Mouse (Mus musculus) hindbrain, embryonic 11.5 days (tissue): ENCODE measurements around the gene Ggnbp2. TPM values are rescaled to one million over a fixed set of nuclear protein-coding genes. Genes with fewer than 3 reads are reported as not detected.
A peak's percentile ranks its signal among the peaks of the same experiment; 100 is the strongest.

Experiments
- ATAC-seq: fragments of 200-750 bp; cut with Nextera tagmentation; 2 replicates; pipeline ENCODE4 v1.8.0; 2017; ENCODE audit warnings: mild to moderate bottlenecking, moderate TSS enrichment, moderate library complexity; ENCODE audit not compliant: low FRiP score
- DNase-seq: peaks from one replicate; pipeline ENCODE4 v3.0.0-alpha.2; 2015; ENCODE audit warnings: low spot score
- H3K27ac ChIP-seq: fragments of 300-500 bp; sonication (generic); 2 replicates; pipeline ENCODE4 v1.5.1; 2014; ENCODE audit warnings: mild to moderate bottlenecking, low read depth, low read length
- H3K27me3 ChIP-seq: fragments of 300-500 bp; sonication (generic); 2 replicates; pipeline ENCODE4 v1.6.1; 2014; ENCODE audit warnings: mild to moderate bottlenecking, low read length, moderate library complexity, mixed read lengths; ENCODE audit not compliant: control insufficient read depth, insufficient read depth
- H3K36me3 ChIP-seq: fragments of 300-500 bp; sonication (generic); 2 replicates; pipeline ENCODE4 v1.6.1; 2014; ENCODE audit warnings: mild to moderate bottlenecking, low read length, moderate library complexity, mixed read lengths; ENCODE audit not compliant: control insufficient read depth, insufficient read depth
- H3K4me1 ChIP-seq: fragments of 300-500 bp; sonication (generic); replicated peaks from 2 replicates; pipeline ENCODE4 v1.6.1; 2014; ENCODE audit warnings: low read length, mixed read lengths; ENCODE audit not compliant: control insufficient read depth, insufficient read depth
- H3K4me2 ChIP-seq: fragments of 300-500 bp; sonication (generic); replicated peaks from 2 replicates; pipeline ENCODE4 v1.6.1; 2014; ENCODE audit warnings: mild to moderate bottlenecking, low read depth, low read length
- H3K4me3 ChIP-seq: fragments of 300-500 bp; sonication (generic); 2 replicates; pipeline ENCODE4 v1.5.1; 2014; ENCODE audit warnings: low read depth, low read length
- H3K9ac ChIP-seq: fragments of 300-500 bp; sonication (generic); 2 replicates; pipeline ENCODE4 v1.6.1; 2014; ENCODE audit warnings: low read depth, low read length
- H3K9me3 ChIP-seq: fragments of 300-500 bp; sonication (generic); 2 replicates; pipeline ENCODE4 v1.6.1; 2016; ENCODE audit warnings: low read length; ENCODE audit not compliant: control insufficient read depth
- WGBS: fragments of 180-500 bp; shearing (Covaris S2); extraction: QIAGEN DNeasy Blood & Tissue Kit; methylation state at CpG from one replicate; pipeline ENCODE4 v1.1.7; 2014; 5-methylcytosine and 5-hydroxymethylcytosine counted together
- polyA plus RNA-seq: library from polyadenylated mRNA; unstranded; fragments of >200 nt; fragmentation: Nextera tagmentation; extraction: Ambion mirVana; gene quantifications from 2 replicates; pipeline ENCODE4 v1.2.1, GENCODE M21; 2014

Gene Ggnbp2
- polyA plus RNA-seq, 1 experiment from 2014 or later, result 77.3 TPM

GRCm38 (mm10) chr11:84871548-84872069, 992 bp upstream of the Ggnbp2 start:
- peak overlapping the region; percentile 98; the same call in 1 of the 2 replicates for H3K27ac ChIP-seq
- ATAC-seq, result no peak
- no peaks in the 10 kb centered on the region; the same call in 1 of the 2 replicates for H3K4me1 ChIP-seq
- DNase-seq, result no peak
- H3K9ac ChIP-seq, result no peak overlapping the region; the same call in none of the 2 replicates
- WGBS, result 86% methylated on average over 4 of the region's 4 CpGs
- no peaks in the 10 kb centered on the region for H3K36me3 ChIP-seq
- H3K27me3 ChIP-seq, result no peaks in the 10 kb centered on the region
- H3K4me2 ChIP-seq, result peak overlapping the region; percentile 70
- H3K4me3 ChIP-seq, result peak overlapping the region; percentile 95
- H3K9me3 ChIP-seq, result no peaks in the 10 kb centered on the region

GRCm38 (mm10) chr11:84871046-84871445, 429 bp upstream of the Ggnbp2 start:
- Histone ChIP-seq H3K9ac (peak overlapping the region; percentile 93), H3K27me3 (no peaks in the 10 kb centered on the region), H3K4me3 (peak overlapping the region; percentile 95), H3K36me3 (no peaks in the 10 kb centered on the region), H3K4me1 (no peaks in the 10 kb centered on the region; the same call in 1 of the 2 replicates), H3K4me2 (peak overlapping the region; percentile 70), H3K27ac (peak overlapping the region; percentile 98), H3K9me3 (no peaks in the 10 kb centered on the region)
- no peak for DNase-seq
- WGBS, result under 1% methylated on average over 10 of the region's 10 CpGs
- no peak for ATAC-seq

GRCm38 (mm10) chr11:84869537-84870232, 932 bp downstream of the Ggnbp2 start:
- WGBS, result under 1% methylated on average over 32 of the region's 61 CpGs
- Histone ChIP-seq H3K4me1 (no peaks in the 10 kb centered on the region; the same call in 1 of the 2 replicates), H3K36me3 (no peaks in the 10 kb centered on the region), H3K9ac (peak overlapping the region; percentile 91), H3K27ac (peak overlapping the region; percentile 94), H3K4me3 (peak overlapping the region; percentile 95), H3K27me3 (no peaks in the 10 kb centered on the region), H3K4me2 (peak overlapping the region; percentile 89), H3K9me3 (no peaks in the 10 kb centered on the region)
- DNase-seq, result peak; percentile 95
- peak; percentile 79 for ATAC-seq

GRCm38 (mm10) chr11:84868786-84869259, 1.8 kb downstream of the Ggnbp2 start:
- Histone ChIP-seq H3K4me1 (no peaks in the 10 kb centered on the region; the same call in 1 of the 2 replicates), H3K9me3 (no peaks in the 10 kb centered on the region), H3K36me3 (no peaks in the 10 kb centered on the region), H3K27me3 (no peaks in the 10 kb centered on the region), H3K4me2 (peak overlapping the region; percentile 89), H3K4me3 (peak overlapping the region; percentile 95), H3K9ac (peak overlapping the region; percentile 91), H3K27ac (0 out of 2 replicates have a peak overlapping the region, but pooled peaks have one; percentile 94)
- ATAC-seq, result no peak
- WGBS, result 23% methylated on average over 7 of the region's 7 CpGs
- DNase-seq, result peak; percentile 10

- 93% methylated on average over 2 of the region's 2 CpGs for WGBS
- Histone ChIP-seq H3K27ac (no peak overlapping the region), H3K4me1 (no peaks in the 10 kb centered on the region; the same call in 1 of the 2 replicates), H3K4me2 (no peak overlapping the region), H3K4me3 (no peak overlapping the region), H3K9me3 (no peaks in the 10 kb centered on the region), H3K27me3 (no peaks in the 10 kb centered on the region), H3K9ac (no peak overlapping the region), H3K36me3 (no peaks in the 10 kb centered on the region)
- ATAC-seq (no peak), DNase-seq (no peak)
Observed at GRCm38 (mm10) chr11:84867586-84867985, 3.0 kb downstream of the Ggnbp2 start.

- DNase-seq, result no peak
- WGBS, result 75% methylated on average over 2 of the region's 2 CpGs
- H3K36me3 ChIP-seq, result no peaks in the 10 kb centered on the region
- H3K27ac ChIP-seq, result no peak overlapping the region
- no peaks in the 10 kb centered on the region for H3K9me3 ChIP-seq
- H3K4me2 ChIP-seq, result no peak overlapping the region
- no peak overlapping the region for H3K9ac ChIP-seq
- ATAC-seq, result no peak
- H3K4me3 ChIP-seq, result no peak overlapping the region
- no peaks in the 10 kb centered on the region for H3K27me3 ChIP-seq
- H3K4me1 ChIP-seq, result no peaks in the 10 kb centered on the region; the same call in 1 of the 2 replicates
Observed at GRCm38 (mm10) chr11:84865268-84865667, 5.3 kb downstream of the Ggnbp2 start.

- no peaks in the 10 kb centered on the region for H3K9me3 ChIP-seq
- 97% methylated on average over 6 of the region's 6 CpGs for WGBS
Observed at GRCm38 (mm10) chr11:84855285-84855684, 15.3 kb downstream of the Ggnbp2 start.

GRCm38 (mm10) chr11:84847475-84848090, 23.0 kb downstream of the Ggnbp2 start:
- H3K27ac ChIP-seq, result no peak overlapping the region
- WGBS, result 88% methylated on average over 7 of the region's 7 CpGs
- DNase-seq, result no peak
- no peak overlapping the region for H3K9ac ChIP-seq
- no peaks in the 10 kb centered on the region for H3K9me3 ChIP-seq
- no peaks in the 10 kb centered on the region for H3K27me3 ChIP-seq
- no peaks in the 10 kb centered on the region for H3K4me1 ChIP-seq
- no peak overlapping the region for H3K4me2 ChIP-seq
- no peaks in the 10 kb centered on the region; the same call in 1 of the 2 replicates for H3K36me3 ChIP-seq
- H3K4me3 ChIP-seq, result no peak overlapping the region
- ATAC-seq, result no peak

More at GRCm38 (mm10) chr11:84855285-84855684, 15.3 kb downstream of the Ggnbp2 start:
- Histone ChIP-seq H3K4me1 (no peaks in the 10 kb centered on the region), H3K4me3 (no peak overlapping the region), H3K27me3 (no peaks in the 10 kb centered on the region), H3K9ac (no peak overlapping the region), H3K27ac (no peak overlapping the region), H3K36me3 (0 out of 2 replicates have a peak, but pooled peaks cover 4% of the 10 kb centered on the region), H3K4me2 (no peak overlapping the region)
- ATAC-seq (no peak), DNase-seq (no peak)
